Mouse (Mus musculus) forebrain, postnatal 0 days (tissue): ENCODE results near the gene Psors1c2. TPM values are rescaled to one million over a fixed set of nuclear protein-coding genes. Genes with fewer than 3 reads are reported as not detected.

Experiments
- ATAC-seq: fragments of 200-750 bp; cut with Nextera tagmentation; 2 replicates; pipeline ENCODE4 v1.8.0; 2017; ENCODE audit warnings: mild to moderate bottlenecking, moderate library complexity
- DNase-seq: peaks from one replicate; pipeline ENCODE4 v3.0.0-alpha.2; 2015
- H3K27ac ChIP-seq: fragments of 300-500 bp; sonication (generic); 2 replicates; pipeline ENCODE4 v1.5.1; 2014; ENCODE audit warnings: low read depth, mild to moderate bottlenecking, antibody characterized with exemption, low read length, moderate library complexity, mixed read lengths
- H3K27me3 ChIP-seq: fragments of 300-500 bp; sonication (generic); 2 replicates; pipeline ENCODE4 v1.6.1; 2014; ENCODE audit warnings: mild to moderate bottlenecking, low read length, mixed read lengths; ENCODE audit not compliant: insufficient read depth
- H3K36me3 ChIP-seq: fragments of 300-500 bp; sonication (generic); 2 replicates; pipeline ENCODE4 v1.6.1; 2014; ENCODE audit warnings: mild to moderate bottlenecking, moderate library complexity; ENCODE audit not compliant: insufficient read depth
- H3K4me1 ChIP-seq: fragments of 300-500 bp; sonication (generic); 2 replicates; pipeline ENCODE4 v1.6.1; 2014; ENCODE audit warnings: antibody characterized with exemption; ENCODE audit not compliant: insufficient read depth
- H3K4me2 ChIP-seq: fragments of 300-500 bp; sonication (generic); 2 replicates; pipeline ENCODE4 v1.6.1; 2014; ENCODE audit warnings: low read depth, mild to moderate bottlenecking, moderate library complexity
- H3K4me3 ChIP-seq: fragments of 300-500 bp; sonication (generic); 2 replicates; pipeline ENCODE4 v1.5.1; 2014; ENCODE audit warnings: low read depth, low read length, mixed read lengths
- H3K9ac ChIP-seq: fragments of 300-500 bp; sonication (generic); 2 replicates; pipeline ENCODE4 v1.6.1; 2014; ENCODE audit warnings: mild to moderate bottlenecking
- H3K9me3 ChIP-seq: fragments of 300-500 bp; sonication (generic); 2 replicates; pipeline ENCODE4 v1.6.1; 2016; ENCODE audit warnings: low read length
- CTCF ChIP-seq: sonication (generic); IDR thresholded peaks from 2 replicates; pipeline ENCODE4 v1.5.1; 2016; ENCODE audit warnings: antibody characterized with exemption, control low read depth, low read depth
- WGBS: fragments of 180-500 bp; shearing (Covaris S2); extraction: QIAGEN DNeasy Blood & Tissue Kit; methylation state at CpG from one replicate; pipeline ENCODE4 v1.1.7; 2014; 5-methylcytosine and 5-hydroxymethylcytosine counted together
- polyA plus RNA-seq: library from polyadenylated mRNA; unstranded; fragments of >200 nt; fragmentation: Nextera tagmentation; extraction: Ambion mirVana; gene quantifications from 2 replicates; pipeline ENCODE4 v1.2.1, GENCODE M21; 2015
- total RNA-seq: library from RNA; depleted of rRNA; stranded (reverse); fragments of >200 nt; gene quantifications from 2 replicates; pipeline ENCODE4 v1.2.3, GENCODE M21; 2014; rRNA removed

Gene Psors1c2
- total RNA-seq (0.54 and 0.76 TPM in 2 replicates), polyA plus RNA-seq (0.29 and 0.31 TPM in 2 replicates)

- DNase-seq: no peak
- WGBS: 61% methylated on average over 7 of the region's 7 CpGs
Measured at GRCm38 (mm10) chr17:35532901-35533300, at the start of gene Psors1c2. Gene Psors1c2, plus strand, starts transcription at chr17:35533201.

GRCm38 (mm10) chr17:35484066-35484465 is 48.9 kb upstream of the Psors1c2 start:
- Histone ChIP-seq H3K36me3 (no peaks in the 10 kb centered on the region), H3K4me1 (no peaks in the 10 kb centered on the region), H3K27ac (no peak overlapping the region), H3K27me3 (no peaks in the 10 kb centered on the region), H3K9ac (no peak overlapping the region), H3K4me2 (no peak overlapping the region), H3K9me3 (no peaks in the 10 kb centered on the region), H3K4me3 (no peak overlapping the region)
- WGBS: 3% methylated on average over 9 of the region's 9 CpGs
- DNase-seq (peak; percentile 75), ATAC-seq (peak; percentile 48)
- peak; percentile 89 for TF ChIP-seq CTCF

More at GRCm38 (mm10) chr17:35532901-35533300, at the start of gene Psors1c2:
- no peak within 1 kb of the TSS for H3K27ac ChIP-seq
- no peaks in the 10 kb centered on the region for H3K36me3 ChIP-seq
- no peak within 1 kb of the TSS for H3K9ac ChIP-seq
- H3K9me3 ChIP-seq: no peaks in the 10 kb centered on the region
- no peak within 1 kb of the TSS for H3K4me3 ChIP-seq
- H3K4me2 ChIP-seq: no peak within 1 kb of the TSS
- H3K4me1 ChIP-seq: no peaks in the 10 kb centered on the region
- no peak for TF ChIP-seq CTCF
- H3K27me3 ChIP-seq: no peaks in the 10 kb centered on the region
- no peak for ATAC-seq

- TF ChIP-seq CTCF: no peak
- WGBS: 34% methylated on average over 4 of the region's 4 CpGs
- Histone ChIP-seq H3K27me3 (no peaks in the 10 kb centered on the region), H3K9me3 (no peaks in the 10 kb centered on the region), H3K27ac (no peak overlapping the region), H3K36me3 (no peaks in the 10 kb centered on the region), H3K9ac (no peak overlapping the region), H3K4me1 (no peaks in the 10 kb centered on the region), H3K4me2 (no peak overlapping the region), H3K4me3 (no peak overlapping the region)
- ATAC-seq (no peak), DNase-seq (no peak)
Measured at GRCm38 (mm10) chr17:35485702-35486101, 47.3 kb upstream of the Psors1c2 start.

GRCm38 (mm10) chr17:35486726-35487125 is 46.3 kb upstream of the Psors1c2 start:
- no peaks in the 10 kb centered on the region for H3K9me3 ChIP-seq
- no peaks in the 10 kb centered on the region for H3K36me3 ChIP-seq
- WGBS: 68% methylated on average over 10 of the region's 10 CpGs
- H3K4me1 ChIP-seq: no peaks in the 10 kb centered on the region
- no peak overlapping the region for H3K9ac ChIP-seq
- H3K4me2 ChIP-seq: no peak overlapping the region
- ATAC-seq (no peak), DNase-seq (no peak)
- TF ChIP-seq CTCF: no peak
- no peak overlapping the region for H3K4me3 ChIP-seq
- H3K27me3 ChIP-seq: no peaks in the 10 kb centered on the region
- no peak overlapping the region for H3K27ac ChIP-seq

GRCm38 (mm10) chr17:35488041-35488440 is 45.0 kb upstream of the Psors1c2 start:
- no peaks in the 10 kb centered on the region for H3K36me3 ChIP-seq
- H3K27ac ChIP-seq: no peak overlapping the region
- H3K9me3 ChIP-seq: no peaks in the 10 kb centered on the region
- H3K4me3 ChIP-seq: no peak overlapping the region
- WGBS: 96% methylated on average over 2 of the region's 2 CpGs
- H3K9ac ChIP-seq: no peak overlapping the region
- no peak overlapping the region for H3K4me2 ChIP-seq
- DNase-seq (no peak), ATAC-seq (no peak)
- no peaks in the 10 kb centered on the region for H3K4me1 ChIP-seq
- no peaks in the 10 kb centered on the region for H3K27me3 ChIP-seq
- TF ChIP-seq CTCF: no peak

GRCm38 (mm10) chr17:35490320-35490719 is 42.7 kb upstream of the Psors1c2 start:
- Histone ChIP-seq H3K36me3 (no peaks in the 10 kb centered on the region), H3K4me3 (no peak overlapping the region), H3K4me1 (no peaks in the 10 kb centered on the region), H3K9me3 (no peaks in the 10 kb centered on the region), H3K27ac (no peak overlapping the region), H3K27me3 (no peaks in the 10 kb centered on the region), H3K9ac (no peak overlapping the region), H3K4me2 (no peak overlapping the region)
- DNase-seq (no peak), ATAC-seq (no peak)
- no peak for TF ChIP-seq CTCF
- 39% methylated on average over 5 of the region's 5 CpGs for WGBS

- H3K9ac ChIP-seq: no peak overlapping the region
- DNase-seq: no peak
- no peak for TF ChIP-seq CTCF
- no peaks in the 10 kb centered on the region for H3K9me3 ChIP-seq
- H3K4me2 ChIP-seq: no peak overlapping the region
- no peaks in the 10 kb centered on the region for H3K36me3 ChIP-seq
- no peak overlapping the region for H3K4me3 ChIP-seq
- H3K27me3 ChIP-seq: no peaks in the 10 kb centered on the region
- H3K4me1 ChIP-seq: no peaks in the 10 kb centered on the region
- no peak overlapping the region for H3K27ac ChIP-seq
- ATAC-seq: no peak
- 95% methylated on average over 7 of the region's 7 CpGs for WGBS
Measured at GRCm38 (mm10) chr17:35497124-35497523, 35.9 kb upstream of the Psors1c2 start.

- DNase-seq (no peak), ATAC-seq (no peak)
- no peaks in the 10 kb centered on the region for H3K4me1 ChIP-seq
- no peak for TF ChIP-seq CTCF
- no peak overlapping the region for H3K4me3 ChIP-seq
- H3K9me3 ChIP-seq: no peaks in the 10 kb centered on the region
- no peak overlapping the region for H3K27ac ChIP-seq
- H3K36me3 ChIP-seq: no peaks in the 10 kb centered on the region
- no peak overlapping the region for H3K9ac ChIP-seq
- no peak overlapping the region for H3K4me2 ChIP-seq
- WGBS: 8% methylated on average over 6 of the region's 6 CpGs
- peaks cover 9% of the 10 kb centered on the region; the same call in 1 of the 2 replicates for H3K27me3 ChIP-seq
Measured at GRCm38 (mm10) chr17:35502226-35502625, 30.8 kb upstream of the Psors1c2 start.
